Mouse (Mus musculus): Measurements from ENCODE around the gene Plcb2. TPM values are rescaled to one million over a fixed set of nuclear protein-coding genes. Genes with fewer than 3 reads are reported as not detected.
A peak's percentile ranks its signal among the peaks of the same experiment; 100 is the strongest.

Gene Plcb2
- polyA plus RNA-seq, 1 experiment from 2014 or later: 1.7 TPM

- Histone ChIP-seq H3K4me1 (replicated peaks) (peaks cover 29% of the 10 kb centered on the region), H3K27ac (no peak overlapping the region), H3K9ac (peak overlapping the region; percentile 66), H3K4me2 (peak overlapping the region; percentile 87), H3K27me3 (peaks cover 79% of the 10 kb centered on the region), H3K4me3 (replicated peaks) (peak overlapping the region; percentile 58), H3K36me3 (no peaks in the 10 kb centered on the region), H3K9me3 (replicated peaks) (no peaks in the 10 kb centered on the region)
- DNase-seq: no peak
- WGBS (ENCODE audit: insufficient replicate concordance): 12% methylated on average over 4 of the region's 4 CpGs
- peak; percentile 47 for ATAC-seq (ENCODE audit: low read depth)
Observed at GRCm38 (mm10) chr2:118677817-118678216, 50.4 kb downstream of the Plcb2 start.

- H3K4me3 ChIP-seq (replicated peaks): peak overlapping the region; percentile 58
- H3K9me3 ChIP-seq (replicated peaks): no peaks in the 10 kb centered on the region
- no peaks in the 10 kb centered on the region for H3K36me3 ChIP-seq
- H3K27ac ChIP-seq: no peak overlapping the region
- ATAC-seq (ENCODE audit: low read depth) (peak; percentile 55), DNase-seq (no peak)
- H3K4me2 ChIP-seq: peak overlapping the region; percentile 87
- H3K27me3 ChIP-seq: peaks cover 85% of the 10 kb centered on the region
- H3K4me1 ChIP-seq (replicated peaks): peaks cover 22% of the 10 kb centered on the region
- WGBS (ENCODE audit: insufficient replicate concordance): 2% methylated on average over 89 of the region's 89 CpGs
- peak overlapping the region; percentile 66 for H3K9ac ChIP-seq
Observed at GRCm38 (mm10) chr2:118676839-118677741, 51.1 kb downstream of the Plcb2 start.

GRCm38 (mm10) chr2:118674500-118674899, 53.7 kb downstream of the Plcb2 start:
- ATAC-seq (ENCODE audit: low read depth): no peak
- H3K36me3 ChIP-seq: no peaks in the 10 kb centered on the region
- no peak overlapping the region for H3K4me3 ChIP-seq (replicated peaks)
- no peak overlapping the region for H3K4me2 ChIP-seq
- no peak overlapping the region for H3K27ac ChIP-seq
- 23% methylated on average over 7 of the region's 7 CpGs for WGBS (ENCODE audit: insufficient replicate concordance)
- H3K4me1 ChIP-seq (replicated peaks): peaks cover 21% of the 10 kb centered on the region
- DNase-seq: no peak
- H3K27me3 ChIP-seq: peaks cover 85% of the 10 kb centered on the region
- no peaks in the 10 kb centered on the region for H3K9me3 ChIP-seq (replicated peaks)
- no peak overlapping the region for H3K9ac ChIP-seq

GRCm38 (mm10) chr2:118673686-118674465, 54.4 kb downstream of the Plcb2 start:
- no peak overlapping the region for H3K27ac ChIP-seq
- H3K4me2 ChIP-seq: no peak overlapping the region
- no peak overlapping the region for H3K9ac ChIP-seq
- ATAC-seq (ENCODE audit: low read depth) (no peak), DNase-seq (no peak)
- H3K9me3 ChIP-seq (replicated peaks): no peaks in the 10 kb centered on the region
- no peaks in the 10 kb centered on the region for H3K36me3 ChIP-seq
- H3K27me3 ChIP-seq: peaks cover 86% of the 10 kb centered on the region
- H3K4me3 ChIP-seq (replicated peaks): no peak overlapping the region
- peaks cover 21% of the 10 kb centered on the region for H3K4me1 ChIP-seq (replicated peaks)
- 36% methylated on average over 15 of the region's 15 CpGs for WGBS (ENCODE audit: insufficient replicate concordance)

GRCm38 (mm10) chr2:118671728-118672127, 56.5 kb downstream of the Plcb2 start:
- no peak for DNase-seq

GRCm38 (mm10) chr2:118669785-118670184, 58.5 kb downstream of the Plcb2 start:
- Histone ChIP-seq H3K27me3 (peaks cover 46% of the 10 kb centered on the region), H3K27ac (no peak overlapping the region), H3K4me2 (no peak overlapping the region), H3K4me3 (replicated peaks) (no peak overlapping the region), H3K36me3 (no peaks in the 10 kb centered on the region), H3K9ac (no peak overlapping the region), H3K4me1 (replicated peaks) (peaks cover 25% of the 10 kb centered on the region), H3K9me3 (replicated peaks) (no peaks in the 10 kb centered on the region)
- no peak for ATAC-seq (ENCODE audit: low read depth)
- WGBS (ENCODE audit: insufficient replicate concordance): 55% methylated on average over 2 of the region's 2 CpGs
- DNase-seq: no peak

More at GRCm38 (mm10) chr2:118671728-118672127, 56.5 kb downstream of the Plcb2 start:
- H3K4me3 ChIP-seq (replicated peaks): no peak overlapping the region
- 60% methylated on average over 1 of the region's 1 CpGs for WGBS (ENCODE audit: insufficient replicate concordance)
- H3K4me2 ChIP-seq: no peak overlapping the region
- H3K4me1 ChIP-seq (replicated peaks): peaks cover 13% of the 10 kb centered on the region
- no peak for ATAC-seq (ENCODE audit: low read depth)
- H3K27me3 ChIP-seq: peaks cover 65% of the 10 kb centered on the region
- H3K9me3 ChIP-seq (replicated peaks): no peaks in the 10 kb centered on the region
- no peaks in the 10 kb centered on the region for H3K36me3 ChIP-seq
- no peak overlapping the region for H3K9ac ChIP-seq
- no peak overlapping the region for H3K27ac ChIP-seq

GRCm38 (mm10) chr2:118669245-118669644, 59.0 kb downstream of the Plcb2 start:
- H3K27ac ChIP-seq: no peak overlapping the region
- ATAC-seq (ENCODE audit: low read depth): no peak
- no peak overlapping the region for H3K4me3 ChIP-seq (replicated peaks)
- WGBS (ENCODE audit: insufficient replicate concordance): 72% methylated on average over 6 of the region's 6 CpGs
- H3K9me3 ChIP-seq (replicated peaks): no peaks in the 10 kb centered on the region
- no peaks in the 10 kb centered on the region for H3K36me3 ChIP-seq
- peaks cover 31% of the 10 kb centered on the region for H3K4me1 ChIP-seq (replicated peaks)
- H3K9ac ChIP-seq: no peak overlapping the region
- H3K4me2 ChIP-seq: no peak overlapping the region
- no peak for DNase-seq
- H3K27me3 ChIP-seq: peaks cover 41% of the 10 kb centered on the region

- Histone ChIP-seq H3K27ac (0 out of 2 replicates have a peak overlapping the region, but pooled peaks have one; percentile 6), H3K4me2 (no peak overlapping the region), H3K4me1 (replicated peaks) (peaks cover 51% of the 10 kb centered on the region), H3K36me3 (no peaks in the 10 kb centered on the region), H3K9ac (no peak overlapping the region), H3K4me3 (replicated peaks) (no peak overlapping the region), H3K27me3 (peaks cover 21% of the 10 kb centered on the region), H3K9me3 (replicated peaks) (no peaks in the 10 kb centered on the region)
- 66% methylated on average over 5 of the region's 5 CpGs for WGBS (ENCODE audit: insufficient replicate concordance)
- DNase-seq: no peak
- no peak for ATAC-seq (ENCODE audit: low read depth)
Observed at GRCm38 (mm10) chr2:118667181-118667580, 61.1 kb downstream of the Plcb2 start.

GRCm38 (mm10) chr2:118665616-118666015, 62.6 kb downstream of the Plcb2 start:
- WGBS (ENCODE audit: insufficient replicate concordance): 76% methylated on average over 4 of the region's 4 CpGs
- no peak overlapping the region for H3K9ac ChIP-seq
- peaks cover 9% of the 10 kb centered on the region; the same call in 1 of the 2 replicates for H3K27me3 ChIP-seq

GRCm38 (mm10) chr2:118664975-118665516, 63.2 kb downstream of the Plcb2 start:
- ATAC-seq (ENCODE audit: low read depth) (no peak), DNase-seq (no peak)
- Histone ChIP-seq H3K4me1 (replicated peaks) (peaks cover 72% of the 10 kb centered on the region), H3K27ac (no peak overlapping the region), H3K4me2 (no peak overlapping the region), H3K9me3 (replicated peaks) (no peaks in the 10 kb centered on the region), H3K27me3 (0 out of 2 replicates have a peak, but pooled peaks cover 7% of the 10 kb centered on the region), H3K4me3 (replicated peaks) (no peak overlapping the region), H3K36me3 (no peaks in the 10 kb centered on the region), H3K9ac (0 out of 2 replicates have a peak overlapping the region, but pooled peaks have one; percentile 8)
- 66% methylated on average over 3 of the region's 3 CpGs for WGBS (ENCODE audit: insufficient replicate concordance)

More at GRCm38 (mm10) chr2:118665616-118666015, 62.6 kb downstream of the Plcb2 start:
- DNase-seq (no peak), ATAC-seq (ENCODE audit: low read depth) (no peak)
- no peak overlapping the region for H3K4me2 ChIP-seq
- H3K9me3 ChIP-seq (replicated peaks): no peaks in the 10 kb centered on the region
- no peaks in the 10 kb centered on the region for H3K36me3 ChIP-seq
- no peak overlapping the region for H3K4me3 ChIP-seq (replicated peaks)
- H3K27ac ChIP-seq: no peak overlapping the region
- H3K4me1 ChIP-seq (replicated peaks): peaks cover 67% of the 10 kb centered on the region
